Mouse (Mus musculus): ENCODE measurements around the gene D930007J09Rik. TPM values are rescaled to one million over a fixed set of nuclear protein-coding genes. Genes with fewer than 3 reads are reported as not detected.

D930007J09Rik gene
- polyA plus RNA-seq, 1 experiment: not detected

DNA sequence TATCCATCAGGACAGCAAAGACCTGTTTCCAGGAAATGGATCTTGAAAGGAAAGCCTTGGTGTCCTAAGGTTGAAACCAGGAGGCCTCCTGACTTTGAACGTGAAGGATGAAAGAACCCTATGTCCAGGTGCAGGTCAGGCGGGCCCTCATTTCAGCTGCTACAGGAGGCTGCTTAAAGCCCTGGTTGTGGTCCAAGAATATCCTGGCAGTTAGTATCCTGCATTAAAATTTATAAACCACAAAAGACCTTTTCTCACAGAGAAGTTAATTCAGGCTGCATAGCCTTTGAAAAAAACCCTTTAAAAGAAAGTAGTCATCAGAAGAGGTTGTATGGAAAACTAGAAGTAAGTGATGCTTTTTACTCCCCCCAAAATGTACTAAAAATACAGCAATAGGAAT lies 41.9 kb downstream of the D930007J09Rik start:
- Histone ChIP-seq H3K27me3 (ENCODE audit: control insufficient read depth, insufficient read depth, insufficient read length) (no peaks in the 10 kb centered on the region), H3ac (ENCODE audit: control insufficient read depth, insufficient read length) (no peak overlapping the region)
- TF ChIP-seq MAX (IDR thresholded peaks at IDR 0.05; ENCODE audit: low read depth) (no peak), POLR2AphosphoS2 (IDR thresholded peaks at IDR 0.05; ENCODE audit: insufficient read length, low read depth) (no peak), MYOD1 (IDR thresholded peaks at IDR 0.05; ENCODE audit: control insufficient read depth in 1 of 3, insufficient read length in 2 of 3, low read depth in 2 of 3) (no peak), REST (IDR thresholded peaks at IDR 0.05; ENCODE audit: insufficient read depth, insufficient read length) (no peak), CEBPB (IDR thresholded peaks at IDR 0.05; ENCODE audit: insufficient read depth, poor library complexity, severe bottlenecking) (no peak)

DNA sequence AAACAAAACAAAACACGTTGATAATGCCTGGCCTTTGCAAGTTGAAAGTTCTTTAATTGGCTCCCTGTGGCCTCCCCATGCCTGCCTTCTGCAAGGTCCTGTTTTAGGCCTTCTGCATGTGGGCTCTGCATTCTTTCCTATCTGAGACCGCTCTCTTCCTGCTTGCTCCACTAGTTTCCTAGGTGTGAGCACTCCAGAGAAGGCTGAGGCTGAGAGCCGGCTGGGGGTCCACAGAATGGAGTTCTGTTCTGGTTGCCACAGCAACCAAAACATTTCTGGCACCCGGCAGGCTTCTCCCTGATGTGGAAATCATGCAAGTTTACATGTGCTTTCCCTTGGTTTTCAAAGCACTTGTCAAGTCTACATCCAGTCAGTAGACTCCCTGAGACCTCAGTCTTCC lies 43.6 kb downstream of the D930007J09Rik start:
- Histone ChIP-seq H3ac (ENCODE audit: control insufficient read depth, insufficient read length) (no peak overlapping the region), H3K79me2 (ENCODE audit: control insufficient read depth, insufficient read depth) (no peaks in the 10 kb centered on the region), H3K27me3 (ENCODE audit: control insufficient read depth, insufficient read depth, insufficient read length) (no peaks in the 10 kb centered on the region), H3K36me3 (ENCODE audit: control insufficient read depth, insufficient read depth) (no peaks in the 10 kb centered on the region), H3K4me2 (ENCODE audit: low read depth) (no peak overlapping the region), H3K4me3 (no peak overlapping the region)
- TF ChIP-seq MAX (IDR thresholded peaks at IDR 0.05; ENCODE audit: low read depth) (no peak), CEBPB (IDR thresholded peaks at IDR 0.05; ENCODE audit: insufficient read depth, poor library complexity, severe bottlenecking) (no peak), USF1 (IDR thresholded peaks at IDR 0.05; ENCODE audit: low read depth) (no peak), SRF (IDR thresholded peaks at IDR 0.05; ENCODE audit: control insufficient read depth, insufficient read length, low read depth) (no peak), MYOG (IDR thresholded peaks at IDR 0.05; ENCODE audit: control insufficient read depth in 1 of 3, insufficient read depth in 1 of 3, insufficient read length in 2 of 3, low read depth in 2 of 3) (no peak), REST (IDR thresholded peaks at IDR 0.05; ENCODE audit: insufficient read depth, insufficient read length) (no peak), TCF12 (IDR thresholded peaks at IDR 0.05; ENCODE audit: insufficient read depth, poor library complexity, severe bottlenecking) (no peak), TCF3 (IDR thresholded peaks at IDR 0.05; ENCODE audit: insufficient read length, low read depth) (no peak), POLR2AphosphoS2 (IDR thresholded peaks at IDR 0.05; ENCODE audit: insufficient read length, low read depth) (no peak), E2F4 (IDR thresholded peaks at IDR 0.05; ENCODE audit: insufficient read depth) (no peak), POLR2A (IDR thresholded peaks at IDR 0.05; ENCODE audit: insufficient read length, low read depth) (no peak), MYOD1 (IDR thresholded peaks at IDR 0.05; ENCODE audit: control insufficient read depth in 1 of 3, insufficient read length in 2 of 3, low read depth in 2 of 3) (no peak)

More for the DNA sequence above, 41.9 kb downstream of the D930007J09Rik start:
- Histone ChIP-seq H3K4me3 (no peak overlapping the region), H3K79me2 (ENCODE audit: control insufficient read depth, insufficient read depth) (peaks cover 1% of the 10 kb centered on the region), H3K4me2 (ENCODE audit: low read depth) (no peak overlapping the region), H3K36me3 (ENCODE audit: control insufficient read depth, insufficient read depth) (no peaks in the 10 kb centered on the region)

Other genes with a start within 250 kb of the D930007J09Rik start
- gene Mylk4, start 18.9 kb downstream of the D930007J09Rik start, polyA plus RNA-seq (2012; fragmentation: generic; extraction: Trizol): 31.1 TPM
- 22.4 TPM for gene Wrnip1, start 811 bp downstream of the D930007J09Rik start, polyA plus RNA-seq (2012; fragmentation: generic; extraction: Trizol)
- 85.1 TPM for gene Serpinb1a, start 48.3 kb upstream of the D930007J09Rik start, polyA plus RNA-seq (2012; fragmentation: generic; extraction: Trizol)
- 0.08 TPM for gene Serpinb1c, start 95.4 kb upstream of the D930007J09Rik start, polyA plus RNA-seq (2012; fragmentation: generic; extraction: Trizol)
- gene Serpinb6b, start 162.4 kb upstream of the D930007J09Rik start, polyA plus RNA-seq (2012; fragmentation: generic; extraction: Trizol): 1.4 TPM
- gene Serpinb9, start 200.4 kb upstream of the D930007J09Rik start, polyA plus RNA-seq (2012; fragmentation: generic; extraction: Trizol): 7.2 TPM
- 0.79 TPM for gene Serpinb9b, start 224.6 kb upstream of the D930007J09Rik start, polyA plus RNA-seq (2012; fragmentation: generic; extraction: Trizol)

Data from myocyte (in vitro differentiated cells).